Mouse (Mus musculus): Measurements from ENCODE around the gene Serinc5. TPM values are rescaled to one million over a fixed set of nuclear protein-coding genes. Genes with fewer than 3 reads are reported as not detected.

Serinc5 gene
- polyA plus RNA-seq, 1 experiment from 2014 or later, result 10.0 TPM

DNA sequence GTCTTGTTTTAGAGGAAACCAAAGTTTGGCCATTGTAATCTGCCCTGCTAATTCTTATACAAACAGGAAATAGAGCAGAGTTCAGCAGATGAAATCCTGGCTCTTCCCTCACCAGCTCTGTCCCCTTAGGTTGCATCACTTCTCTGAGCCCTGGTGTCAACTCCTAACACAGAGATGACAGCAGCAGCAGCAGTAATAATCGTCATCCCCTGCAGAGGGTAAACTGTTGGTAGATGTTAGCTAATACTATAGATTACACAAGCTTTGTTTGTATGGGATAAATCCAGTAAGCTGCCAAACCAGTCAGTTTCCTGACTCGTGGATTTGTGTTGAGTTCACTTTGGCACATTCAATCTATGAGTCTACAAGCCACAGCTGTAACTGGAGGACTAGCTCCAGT lies 40.1 kb downstream of the Serinc5 start:
- Histone ChIP-seq H3K9me3 (no peaks in the 10 kb centered on the region), H3K4me3 (replicated peaks) (no peak overlapping the region), H3K4me1 (0 out of 2 replicates have a peak, but pooled peaks cover 5% of the 10 kb centered on the region), H3K9ac (no peak overlapping the region), H3K27ac (no peak overlapping the region), H3K4me2 (no peak overlapping the region), H3K27me3 (no peaks in the 10 kb centered on the region), H3K36me3 (replicated peaks) (no peaks in the 10 kb centered on the region)
- ATAC-seq (ENCODE audit: low FRiP score), result no peak
- WGBS, result 70% methylated on average over 2 of the region's 2 CpGs

DNA sequence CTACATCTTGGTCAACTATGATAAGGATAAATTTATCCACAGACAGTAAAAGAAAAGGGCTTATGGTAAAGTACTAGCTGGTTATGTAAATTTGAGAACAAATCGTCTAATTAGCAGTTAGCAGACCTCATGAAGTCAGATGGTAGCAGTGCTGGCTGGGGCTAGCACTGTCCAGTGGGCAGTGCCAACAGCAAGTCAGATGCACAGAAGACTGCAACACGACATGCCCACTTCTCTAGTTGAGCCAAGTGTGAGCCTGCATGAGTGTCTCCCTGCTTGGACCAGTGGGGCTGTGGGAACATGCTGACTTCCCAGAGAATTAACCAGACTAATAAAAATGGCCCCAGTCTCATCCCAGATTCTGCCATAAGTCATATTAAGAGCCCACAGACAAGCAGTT lies 41.6 kb downstream of the Serinc5 start:
- H3K36me3 ChIP-seq (replicated peaks), result no peaks in the 10 kb centered on the region
- no peaks in the 10 kb centered on the region for H3K9me3 ChIP-seq
- H3K4me2 ChIP-seq, result no peak overlapping the region
- no peak for ATAC-seq (ENCODE audit: low FRiP score)
- no peak overlapping the region for H3K27ac ChIP-seq
- 78% methylated on average over 2 of the region's 2 CpGs for WGBS
- H3K4me3 ChIP-seq (replicated peaks), result no peak overlapping the region
- H3K4me1 ChIP-seq, result 0 out of 2 replicates have a peak, but pooled peaks cover 5% of the 10 kb centered on the region
- no peaks in the 10 kb centered on the region for H3K27me3 ChIP-seq
- H3K9ac ChIP-seq, result no peak overlapping the region

DNA sequence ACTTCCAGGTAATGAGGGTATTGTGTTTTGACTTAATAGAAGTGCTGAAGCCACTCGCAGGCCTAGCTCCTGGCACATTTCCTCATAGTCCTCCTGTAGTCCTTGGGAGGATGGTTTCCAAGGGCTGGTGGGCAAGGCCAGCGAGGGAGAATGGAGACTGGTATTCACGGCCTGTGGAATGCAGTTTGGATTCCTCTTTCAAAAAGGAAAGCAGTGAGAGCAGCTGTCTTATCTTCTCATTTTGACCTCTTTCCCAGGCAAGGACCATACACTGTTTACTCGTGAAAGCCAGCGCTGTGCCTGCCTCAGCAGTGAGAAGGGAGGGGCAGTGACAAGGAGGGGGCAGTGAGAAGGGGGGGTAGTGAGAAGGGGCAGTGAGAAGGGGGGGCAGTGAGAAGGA lies 42.4 kb downstream of the Serinc5 start:
- Histone ChIP-seq H3K4me1 (0 out of 2 replicates have a peak, but pooled peaks cover 5% of the 10 kb centered on the region), H3K9ac (no peak overlapping the region), H3K36me3 (replicated peaks) (no peaks in the 10 kb centered on the region), H3K27me3 (no peaks in the 10 kb centered on the region), H3K27ac (no peak overlapping the region), H3K9me3 (no peaks in the 10 kb centered on the region), H3K4me3 (replicated peaks) (no peak overlapping the region), H3K4me2 (no peak overlapping the region)
- 43% methylated on average over 5 of the region's 5 CpGs for WGBS
- no peak for ATAC-seq (ENCODE audit: low FRiP score)

DNA sequence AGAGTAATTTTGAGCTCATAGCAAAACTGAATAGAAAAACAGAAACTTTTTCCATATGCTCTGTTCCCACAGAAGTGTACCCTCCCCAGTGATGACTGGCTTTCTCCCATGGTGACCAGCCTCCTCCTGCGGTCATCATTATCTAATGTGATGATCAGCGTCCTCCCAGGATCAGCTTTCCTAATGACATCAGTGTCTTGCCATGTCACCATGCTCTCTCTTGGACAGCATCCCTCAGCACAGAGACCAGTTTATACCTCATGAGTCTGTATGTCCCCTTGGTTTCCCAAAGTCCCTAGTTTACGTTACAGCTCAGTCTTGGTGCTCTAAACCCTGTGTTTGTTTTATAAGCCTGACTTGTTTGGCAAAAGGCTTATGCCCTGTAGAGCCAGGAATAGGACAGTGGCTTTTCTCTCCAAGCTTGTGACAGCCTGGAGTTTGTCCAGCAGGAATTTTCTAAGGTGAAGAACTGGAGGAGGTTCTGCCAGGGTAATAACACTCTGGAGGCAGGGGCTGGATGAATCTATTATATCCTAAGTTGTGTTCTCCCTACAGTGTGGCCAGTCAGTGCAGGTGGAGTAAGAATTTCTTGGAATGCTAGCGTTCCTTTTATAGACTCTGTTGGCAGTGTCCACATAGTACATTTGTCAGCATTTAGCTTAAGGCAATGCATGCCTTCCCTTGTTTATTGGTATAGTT lies 46.1 kb downstream of the Serinc5 start:
- 88% methylated on average over 4 of the region's 4 CpGs for WGBS
- no peak for ATAC-seq (ENCODE audit: low FRiP score)
- no peaks in the 10 kb centered on the region for H3K9me3 ChIP-seq
- no peaks in the 10 kb centered on the region for H3K27me3 ChIP-seq
- 0 out of 2 replicates have a peak, but pooled peaks cover 5% of the 10 kb centered on the region for H3K4me1 ChIP-seq
- no peaks in the 10 kb centered on the region for H3K36me3 ChIP-seq (replicated peaks)
- H3K27ac ChIP-seq, result no peak overlapping the region
- no peak overlapping the region for H3K4me2 ChIP-seq
- H3K4me3 ChIP-seq (replicated peaks), result no peak overlapping the region
- H3K9ac ChIP-seq, result no peak overlapping the region

DNA sequence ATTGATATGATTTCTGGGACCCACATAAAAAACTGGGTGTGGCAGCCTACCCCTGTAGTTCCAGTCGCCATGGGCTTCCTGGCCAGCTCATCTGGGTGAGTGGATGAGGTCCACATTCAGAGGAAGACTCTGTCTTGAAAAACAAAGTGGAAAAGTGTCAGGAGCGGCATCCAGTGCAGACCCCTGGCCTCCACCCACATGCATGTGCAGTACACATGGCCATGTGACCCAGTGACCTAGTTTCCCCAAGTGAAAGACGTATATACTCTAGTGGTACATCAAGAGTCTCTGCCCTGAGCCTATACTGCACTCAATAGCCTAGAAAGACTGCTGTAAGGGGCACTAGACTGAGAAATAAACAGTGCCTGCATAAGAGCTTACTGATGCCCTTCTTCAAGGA lies 48.7 kb downstream of the Serinc5 start:
- Histone ChIP-seq H3K4me2 (no peak overlapping the region), H3K9ac (no peak overlapping the region), H3K27ac (no peak overlapping the region), H3K4me3 (replicated peaks) (no peak overlapping the region), H3K36me3 (replicated peaks) (no peaks in the 10 kb centered on the region), H3K27me3 (no peaks in the 10 kb centered on the region), H3K4me1 (0 out of 2 replicates have a peak, but pooled peaks cover 3% of the 10 kb centered on the region), H3K9me3 (no peaks in the 10 kb centered on the region)
- 83% methylated on average over 3 of the region's 3 CpGs for WGBS
- ATAC-seq (ENCODE audit: low FRiP score), result no peak

DNA sequence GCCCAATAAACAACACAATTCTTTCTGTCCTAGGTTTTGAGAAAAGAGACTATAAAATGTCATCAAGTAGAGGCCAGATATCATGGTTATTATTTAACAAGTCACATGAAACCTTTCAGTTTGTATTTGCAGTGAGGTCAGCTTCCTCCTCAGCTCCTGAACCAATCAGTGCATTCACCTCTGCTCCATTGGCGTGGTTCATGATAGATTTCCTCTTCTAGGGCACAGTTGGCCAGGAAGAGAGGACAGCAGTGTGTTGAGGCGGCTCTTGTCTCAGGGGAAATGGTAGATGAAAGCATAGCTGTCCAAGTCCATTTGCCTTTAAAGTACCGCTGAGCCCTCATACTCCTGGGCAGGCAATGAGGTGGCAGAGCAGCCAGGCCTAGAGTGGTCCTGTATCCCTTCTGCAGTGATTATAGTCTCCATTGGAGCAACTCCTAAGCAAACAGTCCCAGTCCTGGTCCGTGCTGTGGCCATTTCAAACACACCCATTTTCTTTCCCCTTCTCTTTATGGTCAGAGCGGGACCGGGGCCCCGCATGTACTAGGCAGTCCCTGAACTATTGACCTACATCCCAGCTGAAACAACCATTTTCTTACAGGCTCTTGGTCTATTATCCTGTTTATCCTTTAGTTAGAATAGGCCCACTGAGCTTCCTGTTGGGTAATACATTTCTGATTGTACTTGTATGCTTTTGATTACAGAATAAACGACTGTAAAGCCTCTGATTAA lies 51.8 kb downstream of the Serinc5 start:
- Histone ChIP-seq H3K9ac (no peak overlapping the region), H3K9me3 (no peaks in the 10 kb centered on the region), H3K4me2 (no peak overlapping the region), H3K4me3 (replicated peaks) (no peak overlapping the region), H3K27me3 (no peaks in the 10 kb centered on the region), H3K36me3 (replicated peaks) (no peaks in the 10 kb centered on the region), H3K27ac (no peak overlapping the region), H3K4me1 (0 out of 2 replicates have a peak, but pooled peaks cover 3% of the 10 kb centered on the region)
- ATAC-seq (ENCODE audit: low FRiP score), result no peak
- 76% methylated on average over 8 of the region's 8 CpGs for WGBS

DNA sequence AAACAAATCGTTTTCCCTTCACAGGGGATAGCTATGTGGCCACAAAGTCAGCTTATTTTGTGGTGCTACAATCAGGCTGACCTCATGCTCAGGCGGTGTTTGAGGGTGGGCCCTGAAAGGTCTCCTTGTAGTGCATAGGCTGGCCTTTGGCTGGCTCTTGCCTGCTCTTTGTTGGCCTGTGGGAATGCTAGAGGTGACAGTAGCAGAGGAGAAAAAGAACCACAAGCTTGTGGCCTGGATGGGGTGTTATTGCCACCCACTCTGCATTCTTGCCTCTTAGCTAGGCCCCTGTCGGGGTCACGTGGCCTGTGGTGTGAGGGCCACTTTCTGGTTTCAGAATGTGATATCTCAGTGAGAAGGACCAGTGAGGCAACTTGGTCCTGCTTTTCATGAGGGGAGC lies 54.1 kb downstream of the Serinc5 start:
- ATAC-seq (ENCODE audit: low FRiP score), result no peak

DNA sequence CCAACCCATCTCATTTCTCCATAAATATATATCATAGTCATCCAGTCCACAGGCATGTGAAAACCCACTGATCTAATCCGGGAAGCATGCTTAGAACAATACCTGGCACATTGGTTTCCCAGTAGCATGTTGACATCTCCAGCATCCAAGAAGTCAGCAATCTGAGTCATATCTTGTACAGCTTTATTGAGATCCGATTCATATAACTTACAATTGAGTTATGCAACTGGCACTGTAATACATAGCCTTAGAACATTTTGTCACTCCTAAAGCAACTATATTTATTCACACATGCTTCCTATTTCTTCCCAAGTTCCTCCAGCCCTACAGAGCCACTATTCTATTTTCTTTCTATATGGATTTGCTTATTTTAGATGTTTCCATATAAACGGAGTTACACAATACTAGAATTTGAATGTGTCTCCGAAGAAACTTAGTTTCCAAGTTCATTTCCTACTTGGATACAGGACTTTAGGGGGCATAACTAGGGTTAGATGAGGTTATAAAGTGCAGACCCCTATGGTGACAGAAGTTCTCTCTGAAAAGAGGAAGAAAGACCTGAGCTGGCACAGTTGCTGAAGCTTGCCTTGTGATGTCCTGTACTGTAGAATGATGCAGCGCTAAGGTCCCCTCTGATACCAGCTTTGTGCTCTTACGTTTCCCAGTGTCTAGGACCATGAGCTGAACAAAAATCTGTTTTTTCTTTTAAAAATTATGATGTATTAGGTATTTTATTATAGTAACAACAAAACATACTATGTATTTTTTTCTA lies 57.5 kb downstream of the Serinc5 start:
- no peak overlapping the region for H3K27ac ChIP-seq
- H3K36me3 ChIP-seq (replicated peaks), result no peaks in the 10 kb centered on the region
- H3K9me3 ChIP-seq, result no peaks in the 10 kb centered on the region

More for the DNA sequence above, 54.1 kb downstream of the Serinc5 start:
- H3K9ac ChIP-seq, result no peak overlapping the region
- no peaks in the 10 kb centered on the region for H3K9me3 ChIP-seq
- H3K4me3 ChIP-seq (replicated peaks), result no peak overlapping the region
- H3K36me3 ChIP-seq (replicated peaks), result no peaks in the 10 kb centered on the region
- 83% methylated on average over 4 of the region's 4 CpGs for WGBS
- H3K27me3 ChIP-seq, result no peaks in the 10 kb centered on the region
- no peak overlapping the region for H3K27ac ChIP-seq
- H3K4me2 ChIP-seq, result no peak overlapping the region
- 0 out of 2 replicates have a peak, but pooled peaks cover 3% of the 10 kb centered on the region for H3K4me1 ChIP-seq

DNA sequence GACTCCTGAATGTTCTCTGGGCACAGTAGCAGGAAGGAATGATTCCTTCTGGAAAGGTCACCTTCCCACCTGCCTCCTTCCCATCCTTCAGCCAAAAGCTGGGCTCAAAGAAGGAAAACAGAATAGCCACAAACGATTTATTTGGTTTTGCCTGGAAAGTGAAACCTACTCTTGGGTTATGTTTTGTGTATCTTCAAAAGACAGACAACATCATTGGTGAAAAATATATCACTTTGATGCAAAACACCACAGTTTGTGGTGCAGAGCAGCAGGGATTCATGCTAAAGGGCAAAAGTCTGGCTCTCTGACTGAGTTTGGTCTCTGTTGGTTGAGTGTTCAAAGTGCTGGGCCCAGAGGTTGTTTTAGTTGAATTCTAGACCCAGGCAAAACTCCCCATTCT lies 60.8 kb downstream of the Serinc5 start:
- Histone ChIP-seq H3K4me1 (no peaks in the 10 kb centered on the region; the same call in 1 of the 2 replicates), H3K27me3 (no peaks in the 10 kb centered on the region), H3K4me3 (replicated peaks) (no peak overlapping the region), H3K9me3 (no peaks in the 10 kb centered on the region), H3K27ac (no peak overlapping the region), H3K4me2 (no peak overlapping the region), H3K36me3 (replicated peaks) (no peaks in the 10 kb centered on the region), H3K9ac (no peak overlapping the region)
- ATAC-seq (ENCODE audit: low FRiP score), result no peak
- 82% methylated on average over 1 of the region's 1 CpGs for WGBS

More for the DNA sequence above, 57.5 kb downstream of the Serinc5 start:
- Histone ChIP-seq H3K27me3 (no peaks in the 10 kb centered on the region), H3K9ac (no peak overlapping the region), H3K4me1 (no peaks in the 10 kb centered on the region; the same call in 1 of the 2 replicates), H3K4me3 (replicated peaks) (no peak overlapping the region), H3K4me2 (no peak overlapping the region)
- whole genome bisulfite sequencing, result 96% methylated on average over 6 of the region's 6 CpGs
- ATAC-seq (ENCODE audit: low FRiP score), result no peak

DNA sequence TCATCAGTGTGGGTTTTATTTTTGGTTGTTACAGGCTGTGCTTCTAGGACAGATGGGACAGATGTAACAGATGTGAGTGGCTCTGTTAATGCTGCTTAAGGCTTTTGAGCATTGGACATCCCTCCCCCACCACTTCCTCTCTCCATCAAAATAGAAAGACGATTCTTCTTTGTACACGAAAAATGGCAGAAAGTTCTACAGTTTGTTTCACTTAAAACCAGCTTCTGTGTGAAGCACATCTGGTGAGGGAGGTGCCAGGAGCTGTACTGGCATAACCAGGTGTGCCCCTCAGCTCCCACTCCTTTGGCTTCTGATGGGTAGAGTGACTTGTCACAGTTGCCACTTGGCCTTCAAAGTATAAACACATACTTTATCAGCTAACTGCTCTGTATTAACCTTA lies 63.8 kb downstream of the Serinc5 start:
- H3K4me3 ChIP-seq (replicated peaks), result no peak overlapping the region
- H3K9me3 ChIP-seq, result no peaks in the 10 kb centered on the region
- 84% methylated on average over 2 of the region's 2 CpGs for WGBS
- H3K9ac ChIP-seq, result no peak overlapping the region
- no peaks in the 10 kb centered on the region; the same call in 1 of the 2 replicates for H3K4me1 ChIP-seq
- H3K27me3 ChIP-seq, result no peaks in the 10 kb centered on the region
- no peak for ATAC-seq (ENCODE audit: low FRiP score)
- no peak overlapping the region for H3K4me2 ChIP-seq
- no peaks in the 10 kb centered on the region for H3K36me3 ChIP-seq (replicated peaks)
- no peak overlapping the region for H3K27ac ChIP-seq

DNA sequence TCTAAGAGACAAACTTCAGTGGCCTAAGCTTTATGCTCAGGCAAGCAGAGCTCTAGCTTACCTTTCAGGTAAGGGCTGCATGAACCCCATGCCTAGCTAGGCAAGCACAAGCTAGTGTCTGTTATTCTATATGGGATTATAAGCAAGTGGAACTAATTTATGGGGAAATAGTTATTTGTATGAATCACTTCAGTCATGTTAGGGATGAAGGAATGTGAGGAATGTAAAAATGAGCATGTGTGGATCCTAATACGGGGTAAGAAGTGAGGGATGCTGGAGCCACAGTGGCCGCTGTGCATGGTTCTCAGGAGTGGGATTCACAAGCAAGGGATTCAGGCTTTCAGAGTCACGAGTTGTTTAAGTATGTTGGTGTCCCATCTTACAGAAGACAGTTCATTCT lies 64.4 kb downstream of the Serinc5 start:
- H3K4me2 ChIP-seq, result no peak overlapping the region
- no peaks in the 10 kb centered on the region for H3K9me3 ChIP-seq
- no peaks in the 10 kb centered on the region for H3K27me3 ChIP-seq
- no peak overlapping the region for H3K9ac ChIP-seq
- ATAC-seq (ENCODE audit: low FRiP score), result no peak
- H3K4me3 ChIP-seq (replicated peaks), result no peak overlapping the region
- no peak overlapping the region for H3K27ac ChIP-seq
- 77% methylated on average over 3 of the region's 3 CpGs for WGBS
- no peaks in the 10 kb centered on the region for H3K36me3 ChIP-seq (replicated peaks)
- H3K4me1 ChIP-seq, result no peaks in the 10 kb centered on the region; the same call in 1 of the 2 replicates

DNA sequence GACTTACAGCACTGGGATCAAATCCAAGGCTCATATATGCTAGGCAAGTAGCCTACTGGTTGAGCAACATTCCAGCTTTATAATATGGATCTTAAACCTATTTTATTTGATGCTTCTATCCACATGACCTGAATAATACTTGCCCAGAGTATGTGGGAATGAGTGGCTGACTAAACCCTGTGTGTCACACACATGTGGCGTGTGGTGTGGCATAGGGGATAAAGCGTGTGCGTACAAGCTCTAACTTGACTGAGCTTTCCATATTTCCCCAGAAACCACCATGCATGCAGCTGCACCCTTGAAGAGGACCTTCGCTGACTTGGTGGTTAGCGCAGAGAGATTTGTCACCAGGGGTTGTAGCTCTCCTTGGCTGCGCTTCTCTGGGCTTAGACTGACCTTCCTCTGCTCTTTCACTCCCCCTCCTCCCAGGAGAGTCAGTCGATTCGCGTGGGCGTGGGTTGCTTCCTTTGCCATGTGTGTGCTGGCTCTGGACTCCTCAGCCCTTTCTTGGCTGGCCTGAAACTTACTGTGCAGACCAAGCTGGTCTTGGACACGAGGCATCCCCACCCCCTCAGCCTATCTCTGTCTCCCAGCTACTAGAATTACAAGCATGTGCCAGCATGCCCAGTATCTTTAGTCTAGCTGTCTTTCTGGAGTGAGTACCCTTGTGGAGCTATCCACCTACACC lies 65.2 kb downstream of the Serinc5 start:
- H3K4me3 ChIP-seq (replicated peaks), result no peak overlapping the region
- H3K9me3 ChIP-seq, result no peaks in the 10 kb centered on the region
- no peak for ATAC-seq (ENCODE audit: low FRiP score)
- H3K9ac ChIP-seq, result no peak overlapping the region
- no peak overlapping the region for H3K27ac ChIP-seq
- H3K27me3 ChIP-seq, result no peaks in the 10 kb centered on the region
- no peaks in the 10 kb centered on the region for H3K36me3 ChIP-seq (replicated peaks)
- whole genome bisulfite sequencing, result 87% methylated on average over 11 of the region's 11 CpGs
- no peaks in the 10 kb centered on the region; the same call in 1 of the 2 replicates for H3K4me1 ChIP-seq
- no peak overlapping the region for H3K4me2 ChIP-seq
